In genomic region chr13:97463798-97464197, GRCm38 (mm10) we compare ENCODE assay signal across 21 mouse cellular contexts.
DNase-seq lines count a peak whose midpoint lies in the region; ATAC-seq lines count a peak whose summit lies in the region.
"Had no signal": no experiment of that assay in that cellular context is flagged by ENCODE, and none has a peak within 500 bp of the region (broad histone marks: within the 10 kb centered on the region; RNA-seq: fewer than 3 reads in every experiment).

No protein-coding gene starts in this region.

- DNase-seq in spleen, adult 12 weeks (ENCODE audit: low spot score), result peak; percentile 9
- DNase-seq in spleen, postnatal 4 days (ENCODE audit: low spot score in 2 of 2), result no peak
- DNase-seq in c-Kit-negative CD71-positive TER-119-positive erythroid progenitor cells, embryonic 14.5 days (ENCODE audit: low read depth, low spot score), result peak; percentile 61
- peak; percentile 65 for DNase-seq in liver, embryonic 13.5 days
- DNase-seq in right cerebral cortex, postnatal 10 days (ENCODE audit: low spot score in 2 of 2), result no peak
- no peak for DNase-seq in thymus, postnatal 36 days
- DNase-seq: adrenal gland, postnatal 36 days; cerebellum, adult 2 months; cerebellum, postnatal 25 days; kidney, adult 8-10 months; kidney, postnatal 14 days; left cerebral cortex, postnatal 4 days; lung, postnatal 4 days; thymus, postnatal 14 days had no signal

- H3K4me2 ChIP-seq in liver, embryonic 13.5 days, result peak overlapping the region; percentile 37
- H3K4me2 ChIP-seq in kidney, embryonic 14.5 days (replicated peaks; ENCODE audit: low read depth, low read length), result no peak overlapping the region
- H3K4me2 ChIP-seq: embryonic facial prominence, embryonic 12.5 days; forebrain, embryonic 13.5 days; limb, embryonic 15.5 days; midbrain, embryonic 15.5 days; neural tube, embryonic 13.5 days had no signal

- peaks cover 69% of the 10 kb centered on the region for H3K4me1 ChIP-seq in liver, embryonic 13.5 days (replicated peaks)
- H3K4me1 ChIP-seq in kidney, embryonic 14.5 days (ENCODE audit: control insufficient read depth, insufficient read depth, low read length), result no peaks in the 10 kb centered on the region
- H3K4me1 ChIP-seq: limb, embryonic 15.5 days had no signal

- no peak overlapping the region for H3K4me3 ChIP-seq in liver, embryonic 13.5 days (replicated peaks)
- no peak overlapping the region for H3K4me3 ChIP-seq in kidney, embryonic 14.5 days (ENCODE audit: low read length)
- H3K4me3 ChIP-seq: embryonic facial prominence, embryonic 12.5 days; erythroblast, embryonic 14.5 days; forebrain, embryonic 13.5 days; limb, embryonic 15.5 days; midbrain, embryonic 15.5 days; neural tube, embryonic 13.5 days had no signal

- 0 out of 2 replicates have a peak, but pooled peaks have one; percentile 25 for ATAC-seq in liver, embryonic 13.5 days (ENCODE audit: low read depth)
- ATAC-seq in kidney, embryonic 14.5 days (ENCODE audit: low FRiP score, low TSS enrichment), result no peak
- ATAC-seq: forebrain, embryonic 13.5 days; midbrain, embryonic 15.5 days had no signal

- H3K36me3 ChIP-seq in liver, embryonic 13.5 days, result no peaks in the 10 kb centered on the region
- no peaks in the 10 kb centered on the region for H3K36me3 ChIP-seq in kidney, embryonic 14.5 days (ENCODE audit: control insufficient read depth, insufficient read depth, low read length)
- H3K36me3 ChIP-seq: embryonic facial prominence, embryonic 12.5 days; limb, embryonic 15.5 days; midbrain, embryonic 15.5 days; neural tube, embryonic 13.5 days had no signal

- H3K9ac ChIP-seq in liver, embryonic 13.5 days, result no peak overlapping the region
- no peak overlapping the region for H3K9ac ChIP-seq in kidney, embryonic 14.5 days (ENCODE audit: low read depth, low read length)
- H3K9ac ChIP-seq: embryonic facial prominence, embryonic 12.5 days; forebrain, embryonic 13.5 days; limb, embryonic 15.5 days; midbrain, embryonic 15.5 days; neural tube, embryonic 13.5 days had no signal

- WGBS in liver, embryonic 13.5 days (ENCODE audit: insufficient replicate concordance), result 44% methylated on average over 8 of the region's 8 CpGs
- WGBS in kidney, embryonic 14.5 days, result 88% methylated on average over 7 of the region's 8 CpGs

- no peaks in the 10 kb centered on the region for H3K27me3 ChIP-seq in liver, embryonic 13.5 days
- H3K27me3 ChIP-seq in kidney, embryonic 14.5 days (ENCODE audit: control insufficient read depth, insufficient read depth, low read length), result no peaks in the 10 kb centered on the region
- H3K27me3 ChIP-seq: embryonic facial prominence, embryonic 12.5 days; forebrain, embryonic 13.5 days; limb, embryonic 15.5 days; midbrain, embryonic 15.5 days; neural tube, embryonic 13.5 days had no signal

- peak overlapping the region; percentile 93; the same call in 1 of the 2 replicates for H3K27ac ChIP-seq in liver, embryonic 13.5 days
- H3K27ac ChIP-seq in kidney, embryonic 14.5 days (ENCODE audit: low read depth, low read length), result no peak overlapping the region
- H3K27ac ChIP-seq: embryonic facial prominence, embryonic 12.5 days; forebrain, embryonic 13.5 days; limb, embryonic 15.5 days; midbrain, embryonic 15.5 days; neural tube, embryonic 13.5 days had no signal

- no peaks in the 10 kb centered on the region for H3K9me3 ChIP-seq in liver, embryonic 13.5 days (replicated peaks)
- no peaks in the 10 kb centered on the region for H3K9me3 ChIP-seq in kidney, embryonic 14.5 days (ENCODE audit: control insufficient read depth, low read length)
- H3K9me3 ChIP-seq: embryonic facial prominence, embryonic 12.5 days; forebrain, embryonic 13.5 days; limb, embryonic 15.5 days; midbrain, embryonic 15.5 days; neural tube, embryonic 13.5 days had no signal

Comparison
In these comparisons a context has a peak if more than half of its experiments do, and no peak if none do; other contexts are left out.
1. DNase-seq: peak in spleen, adult 12 weeks (single experiment), c-Kit-negative CD71-positive TER-119-positive erythroid progenitor cells, embryonic 14.5 days (single experiment) and liver, embryonic 13.5 days (single experiment); none in spleen, postnatal 4 days (0 of 2), right cerebral cortex, postnatal 10 days (0 of 2) and thymus, postnatal 36 days (0 of 2).